Comparison of ENCODE assay signal across 9 mouse cellular contexts in the genomic region with DNA sequence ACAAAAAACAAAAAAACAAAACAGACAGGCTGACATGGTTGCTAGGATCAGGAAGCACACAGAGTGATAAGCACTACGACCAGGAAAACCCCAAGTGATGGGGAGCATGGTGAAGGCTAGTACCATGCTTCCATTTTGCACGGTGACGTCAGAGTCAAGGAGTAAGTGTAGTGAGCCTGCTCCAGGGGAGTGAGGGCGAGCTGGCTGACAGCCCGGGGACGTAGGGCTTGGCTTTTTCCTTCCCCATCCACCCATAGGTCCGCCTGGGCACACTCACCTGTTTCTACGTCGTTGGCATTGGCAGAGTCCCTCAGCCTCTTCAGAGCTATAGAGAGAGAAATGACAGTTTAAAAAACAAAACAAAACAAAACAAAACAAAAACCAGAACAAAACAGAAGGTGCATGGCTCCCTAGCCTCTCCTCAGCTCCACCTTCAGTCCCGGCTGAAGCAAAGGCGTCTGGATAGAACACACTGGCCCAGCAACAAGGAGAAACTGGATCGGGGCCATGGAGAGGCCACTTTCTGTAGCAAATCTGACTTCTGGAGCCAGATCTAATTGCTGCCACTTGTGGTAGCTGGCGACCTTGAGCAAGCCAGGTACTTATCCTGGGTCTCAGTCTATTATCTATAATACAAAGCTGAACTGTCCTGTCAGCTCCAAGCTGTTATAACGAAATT. TPM values are rescaled to one million over a fixed set of nuclear protein-coding genes. Genes with fewer than 3 reads are reported as not detected.
A peak's percentile ranks its signal among the peaks of the same experiment; 100 is the strongest.
DNase-seq lines count a peak whose midpoint lies in the region; ATAC-seq and TF ChIP-seq lines count a peak whose summit lies in the region.
"Had no signal": no experiment of that assay in that cellular context is flagged by ENCODE, and none has a peak within 500 bp of the region (broad histone marks: within the 10 kb centered on the region; RNA-seq: fewer than 3 reads in every experiment).

No protein-coding gene starts in this region.

- intact Hi-C loops in gastrocnemius, adult 2 months (cut with DNase I) = no loop called here

- peaks cover 17% of the 10 kb centered on the region for H3K79me2 ChIP-seq in CH12.LX (replicated peaks; ENCODE audit: control insufficient read depth, extremely low read depth, insufficient read depth, poor library complexity, severe bottlenecking)

- TF ChIP-seq CTCF in CH12.LX (conservative IDR thresholded peaks at IDR 0.05 in 1 of 2, IDR thresholded peaks at IDR 0.05 in 1 of 2; ENCODE audit: low read depth in 2 of 2, low read length in 2 of 2) = no peak
- no peak for TF ChIP-seq CTCF in gastrocnemius, adult 2 months (IDR thresholded peaks at IDR 0.05)

- H3K9me3 ChIP-seq in intestine, embryonic 15.5 days = no peaks in the 10 kb centered on the region
- H3K9me3 ChIP-seq in intestine, embryonic 16.5 days (ENCODE audit: control insufficient read depth, low read length) = no peaks in the 10 kb centered on the region
- H3K9me3 ChIP-seq in CH12.LX (replicated peaks; ENCODE audit: low read length) = peaks cover 4% of the 10 kb centered on the region
- no peaks in the 10 kb centered on the region for H3K9me3 ChIP-seq in embryonic facial prominence, embryonic 11.5 days (replicated peaks; ENCODE audit: control insufficient read depth, low read length)
- H3K9me3 ChIP-seq in liver, embryonic 15.5 days (replicated peaks) = no peaks in the 10 kb centered on the region

- H3K4me1 ChIP-seq in intestine, embryonic 15.5 days (replicated peaks) = peaks cover 18% of the 10 kb centered on the region; the same call in 1 of the 2 replicates
- H3K4me1 ChIP-seq in intestine, embryonic 16.5 days (ENCODE audit: control insufficient read depth, insufficient read depth, low read length) = peaks cover 17% of the 10 kb centered on the region
- H3K4me1 ChIP-seq in CH12.LX (ENCODE audit: control insufficient read depth in 1 of 2, insufficient read depth in 2 of 2) = peaks cover 12 to 38% of the 10 kb centered on the region in 2 experiments
- no peaks in the 10 kb centered on the region for H3K4me1 ChIP-seq in embryonic facial prominence, embryonic 11.5 days (ENCODE audit: control insufficient read depth, insufficient read depth, low read length)
- peaks cover 78% of the 10 kb centered on the region for H3K4me1 ChIP-seq in liver, embryonic 15.5 days (replicated peaks)

- in situ Hi-C loops in CH12.LX (cut with MboI; ENCODE audit: low pct_ligation_motif_present, low pct_unique_long_range_greater_than_20kb, low sequenced_read_pairs) = no loop called here

- no peak overlapping the region for H3K9ac ChIP-seq in intestine, embryonic 15.5 days
- no peak overlapping the region for H3K9ac ChIP-seq in intestine, embryonic 16.5 days (ENCODE audit: low read depth, low read length)
- H3K9ac ChIP-seq in CH12.LX (ENCODE audit: insufficient read depth, low read depth) = peak overlapping the region; percentile 90; the same call in 1 of the 2 replicates
- H3K9ac ChIP-seq in embryonic facial prominence, embryonic 11.5 days (replicated peaks; ENCODE audit: low read length) = peak overlapping the region; percentile 10; the same call in 1 of the 2 replicates
- peak overlapping the region; percentile 87 for H3K9ac ChIP-seq in liver, embryonic 15.5 days

- no peak for TF ChIP-seq RAD21 in CH12.LX (IDR thresholded peaks at IDR 0.05; ENCODE audit: low read depth, low read length)

- no peak overlapping the region for H3K4me3 ChIP-seq in intestine, embryonic 15.5 days (replicated peaks)
- H3K4me3 ChIP-seq in intestine, embryonic 16.5 days (ENCODE audit: low read length) = no peak overlapping the region
- H3K4me3 ChIP-seq in CH12.LX (replicated peaks in 1 of 3; ENCODE audit: low read depth in 2 of 3, low read length in 2 of 3, poor library complexity in 1 of 3) = no peak overlapping the region
- no peak overlapping the region; the same call in 1 of the 2 replicates for H3K4me3 ChIP-seq in embryonic facial prominence, embryonic 11.5 days (ENCODE audit: low read depth, low read length)
- peak overlapping the region; percentile 82 for H3K4me3 ChIP-seq in liver, embryonic 15.5 days (replicated peaks)
- H3K4me3 ChIP-seq in gastrocnemius, adult 2 months = no peak overlapping the region

- TF ChIP-seq EP300 in CH12.LX (IDR thresholded peaks at IDR 0.05; ENCODE audit: low read length) = no peak

- dilution Hi-C loops in CH12.LX (cut with MboI; ENCODE audit: extremely low pct_ligation_motif_present, extremely low pct_unique_long_range_greater_than_20kb, low sequenced_read_pairs) = no loop called here

- H3K27me3 ChIP-seq in intestine, embryonic 15.5 days (replicated peaks) = no peaks in the 10 kb centered on the region
- H3K27me3 ChIP-seq in intestine, embryonic 16.5 days (replicated peaks; ENCODE audit: control insufficient read depth, insufficient read depth, low read length) = no peaks in the 10 kb centered on the region
- H3K27me3 ChIP-seq in CH12.LX (replicated peaks) = no peaks in the 10 kb centered on the region
- no peaks in the 10 kb centered on the region for H3K27me3 ChIP-seq in embryonic facial prominence, embryonic 11.5 days (ENCODE audit: control insufficient read depth, insufficient read depth, low read length)
- H3K27me3 ChIP-seq in liver, embryonic 15.5 days = no peaks in the 10 kb centered on the region

- no peak for TF ChIP-seq POLR2A in CH12.LX (IDR thresholded peaks at IDR 0.05; ENCODE audit: low read depth, low read length)

- H3K27ac ChIP-seq in intestine, embryonic 15.5 days = no peak overlapping the region
- no peak overlapping the region for H3K27ac ChIP-seq in intestine, embryonic 16.5 days (ENCODE audit: low read length)
- H3K27ac ChIP-seq in CH12.LX (ENCODE audit: insufficient read depth, low read depth) = no peak overlapping the region
- no peak overlapping the region for H3K27ac ChIP-seq in embryonic facial prominence, embryonic 11.5 days (replicated peaks; ENCODE audit: low read depth, low read length)
- peak overlapping the region; percentile 64 for H3K27ac ChIP-seq in liver, embryonic 15.5 days (replicated peaks)
- no peak overlapping the region for H3K27ac ChIP-seq in gastrocnemius, adult 2 months

- no peak for DNase-seq in CH12.LX (ENCODE audit: extremely low read depth)
- DNase-seq in embryonic facial prominence, embryonic 11.5 days (ENCODE audit: low spot score) = no peak
- DNase-seq in layer of hippocampus, postnatal 36 days = no peak
- no peak for DNase-seq in gastrocnemius, adult 2 months

- no peak for ATAC-seq in intestine, embryonic 15.5 days
- no peak for ATAC-seq in intestine, embryonic 16.5 days
- ATAC-seq in embryonic facial prominence, embryonic 11.5 days (replicated peaks; ENCODE audit: insufficient number of reproducible peaks, low FRiP score, low TSS enrichment, low read depth) = no peak
- ATAC-seq in liver, embryonic 15.5 days (ENCODE audit: insufficient read depth) = no peak

- H3K36me3 ChIP-seq in intestine, embryonic 15.5 days = peaks cover 17% of the 10 kb centered on the region
- peaks cover 9% of the 10 kb centered on the region; the same call in 1 of the 2 replicates for H3K36me3 ChIP-seq in intestine, embryonic 16.5 days (ENCODE audit: control insufficient read depth, insufficient read depth, low read length)
- H3K36me3 ChIP-seq in CH12.LX (replicated peaks in 1 of 2; ENCODE audit: control insufficient read depth in 1 of 2, insufficient read depth in 1 of 2, low read length in 1 of 2) = peaks cover 47 to 50% of the 10 kb centered on the region in 2 experiments
- H3K36me3 ChIP-seq in embryonic facial prominence, embryonic 11.5 days (replicated peaks; ENCODE audit: control insufficient read depth, insufficient read depth, low read depth, low read length) = no peaks in the 10 kb centered on the region
- peaks cover 52% of the 10 kb centered on the region for H3K36me3 ChIP-seq in liver, embryonic 15.5 days (replicated peaks)

- peak overlapping the region; percentile 28; the same call in 1 of the 2 replicates for H3K4me2 ChIP-seq in intestine, embryonic 15.5 days (replicated peaks)
- H3K4me2 ChIP-seq in intestine, embryonic 16.5 days (ENCODE audit: low read depth, low read length) = no peak overlapping the region
- H3K4me2 ChIP-seq in CH12.LX (ENCODE audit: insufficient read depth, low read depth, poor library complexity, severe bottlenecking) = peak overlapping the region; percentile 41; the same call in 1 of the 2 replicates
- H3K4me2 ChIP-seq in embryonic facial prominence, embryonic 11.5 days (ENCODE audit: low read depth, low read length) = no peak overlapping the region
- H3K4me2 ChIP-seq in liver, embryonic 15.5 days = peak overlapping the region; percentile 74

- 80% methylated on average over 14 of the region's 14 CpGs for WGBS in intestine, embryonic 15.5 days
- 78% methylated on average over 14 of the region's 14 CpGs for WGBS in intestine, embryonic 16.5 days
- WGBS in embryonic facial prominence, embryonic 11.5 days = 75% methylated on average over 14 of the region's 14 CpGs
- WGBS in liver, embryonic 15.5 days (ENCODE audit: insufficient replicate concordance) = 71% methylated on average over 14 of the region's 14 CpGs

RNA-seq across cellular contexts. Expression of a gene that starts 1.7 kb away (rescaled TPM):
- 53.5 and 56.2 TPM in 2 replicates for polyA plus RNA-seq in intestine, embryonic 15.5 days (2015; fragmentation: Nextera tagmentation; extraction: Ambion mirVana)
- 56.4 and 57.5 TPM in 2 replicates for polyA plus RNA-seq in intestine, embryonic 16.5 days (2015; fragmentation: Nextera tagmentation; extraction: Ambion mirVana)
- total RNA-seq in CH12.LX (2012; rRNA removed) = 37.1 and 38.6 TPM in 2 replicates
- total RNA-seq in CH12.LX (2014; rRNA removed) = 23.1 and 26.4 TPM in 2 replicates
- polyA plus RNA-seq in CH12.LX (2012; ENCODE audit: insufficient read length, low read depth) = 21.8 and 22.8 TPM in 2 replicates
- polyA plus RNA-seq in embryonic facial prominence, embryonic 11.5 days (2014; fragmentation: Nextera tagmentation; extraction: Ambion mirVana) = 42.8 and 56.2 TPM in 2 replicates
- polyA plus RNA-seq in liver, embryonic 15.5 days (2015; fragmentation: Nextera tagmentation; extraction: Ambion mirVana) = 47.9 and 55.1 TPM in 2 replicates
- 10 to 100 TPM; 17.6 to 20.7 TPM for total RNA-seq in layer of hippocampus, postnatal 36 days (2021)
- 1 to 10 TPM; 4.5 to 5.1 TPM for total RNA-seq in gastrocnemius, adult 2 months (2021)

RNA-seq across cellular contexts. Expression of a gene that starts 14.0 kb away (rescaled TPM):
- 229 and 241 TPM in 2 replicates for polyA plus RNA-seq in intestine, embryonic 15.5 days (2015; fragmentation: Nextera tagmentation; extraction: Ambion mirVana)
- polyA plus RNA-seq in intestine, embryonic 16.5 days (2015; fragmentation: Nextera tagmentation; extraction: Ambion mirVana) = 221 and 238 TPM in 2 replicates
- 323 and 347 TPM in 2 replicates for total RNA-seq in CH12.LX (2012; rRNA removed)
- total RNA-seq in CH12.LX (2014; rRNA removed) = 379 and 392 TPM in 2 replicates
- 303 and 306 TPM in 2 replicates for polyA plus RNA-seq in CH12.LX (2012; ENCODE audit: insufficient read length, low read depth)
- 286 and 292 TPM in 2 replicates for polyA plus RNA-seq in embryonic facial prominence, embryonic 11.5 days (2014; fragmentation: Nextera tagmentation; extraction: Ambion mirVana)
- 116 and 117 TPM in 2 replicates for polyA plus RNA-seq in liver, embryonic 15.5 days (2015; fragmentation: Nextera tagmentation; extraction: Ambion mirVana)
- 10 to 100 TPM; 69.4 to 74.8 TPM for total RNA-seq in layer of hippocampus, postnatal 36 days (2021)
- total RNA-seq in gastrocnemius, adult 2 months (2021) = 10 to 100 TPM; 53.6 to 54.0 TPM

RNA-seq across cellular contexts. Expression of a gene that starts 19.3 kb away (rescaled TPM):
- polyA plus RNA-seq in intestine, embryonic 15.5 days (2015; fragmentation: Nextera tagmentation; extraction: Ambion mirVana) = 1.6 and 1.8 TPM in 2 replicates
- polyA plus RNA-seq in intestine, embryonic 16.5 days (2015; fragmentation: Nextera tagmentation; extraction: Ambion mirVana) = 1.8 and 2.3 TPM in 2 replicates
- total RNA-seq in CH12.LX (2012; rRNA removed) (1.6 TPM in 2 replicates), CH12.LX (2014; rRNA removed) (0.70 and 0.90 TPM in 2 replicates)
- polyA plus RNA-seq in CH12.LX (2012; ENCODE audit: insufficient read length, low read depth) = 0.75 and 1.2 TPM in 2 replicates
- 0.18 TPM in 1 of 2 replicates, not detected in the other for polyA plus RNA-seq in embryonic facial prominence, embryonic 11.5 days (2014; fragmentation: Nextera tagmentation; extraction: Ambion mirVana)
- 0.17 TPM in 1 of 2 replicates, not detected in the other for polyA plus RNA-seq in liver, embryonic 15.5 days (2015; fragmentation: Nextera tagmentation; extraction: Ambion mirVana)
- not detected for total RNA-seq in layer of hippocampus, postnatal 36 days (2021)
- total RNA-seq in gastrocnemius, adult 2 months (2021) = not detected
- total RNA-seq: ES-E14 had no signal
- polyA plus RNA-seq: heart, postnatal 0 days had no signal

RNA-seq across cellular contexts. Expression of a gene that starts 32.8 kb away (rescaled TPM):
- 441 and 523 TPM in 2 replicates for polyA plus RNA-seq in intestine, embryonic 15.5 days (2015; fragmentation: Nextera tagmentation; extraction: Ambion mirVana)
- polyA plus RNA-seq in intestine, embryonic 16.5 days (2015; fragmentation: Nextera tagmentation; extraction: Ambion mirVana) = 438 and 456 TPM in 2 replicates
- total RNA-seq in CH12.LX (2012; rRNA removed) (70.6 and 100 TPM in 2 replicates), CH12.LX (2014; rRNA removed) (15.9 TPM in 2 replicates)
- polyA plus RNA-seq in CH12.LX (2012; ENCODE audit: insufficient read length, low read depth) = 11.9 and 12.5 TPM in 2 replicates
- polyA plus RNA-seq in embryonic facial prominence, embryonic 11.5 days (2014; fragmentation: Nextera tagmentation; extraction: Ambion mirVana) = 315 and 326 TPM in 2 replicates
- 118 and 121 TPM in 2 replicates for polyA plus RNA-seq in liver, embryonic 15.5 days (2015; fragmentation: Nextera tagmentation; extraction: Ambion mirVana)
- 10 to 100 TPM; 88.9 to 89.5 TPM for total RNA-seq in layer of hippocampus, postnatal 36 days (2021)
- total RNA-seq in gastrocnemius, adult 2 months (2021) = 10 to 100 TPM; 71.8 to 76.8 TPM

RNA-seq across cellular contexts. Expression of a gene that starts 47.7 kb away (rescaled TPM):
- polyA plus RNA-seq in intestine, embryonic 15.5 days (2015; fragmentation: Nextera tagmentation; extraction: Ambion mirVana) = 8.3 TPM in 2 replicates
- polyA plus RNA-seq in intestine, embryonic 16.5 days (2015; fragmentation: Nextera tagmentation; extraction: Ambion mirVana) = 5.2 and 6.3 TPM in 2 replicates
- total RNA-seq in CH12.LX (2012; rRNA removed) (6.3 and 6.7 TPM in 2 replicates), CH12.LX (2014; rRNA removed) (1.5 and 1.7 TPM in 2 replicates)
- 8.9 and 10.4 TPM in 2 replicates for polyA plus RNA-seq in CH12.LX (2012; ENCODE audit: insufficient read length, low read depth)
- 4.9 and 5.1 TPM in 2 replicates for polyA plus RNA-seq in embryonic facial prominence, embryonic 11.5 days (2014; fragmentation: Nextera tagmentation; extraction: Ambion mirVana)
- 0.86 and 1.3 TPM in 2 replicates for polyA plus RNA-seq in liver, embryonic 15.5 days (2015; fragmentation: Nextera tagmentation; extraction: Ambion mirVana)
- 10 to 100 TPM; 33.1 to 34.5 TPM for total RNA-seq in layer of hippocampus, postnatal 36 days (2021)
- 10 to 100 TPM; 11.2 to 14.5 TPM for total RNA-seq in gastrocnemius, adult 2 months (2021)

Comparison
In these comparisons a context has a peak if more than half of its experiments do, and no peak if none do; other contexts are left out.
1. H3K4me2 ChIP-seq: peak in intestine, embryonic 15.5 days (single experiment), CH12.LX (single experiment) and liver, embryonic 15.5 days (single experiment); none in intestine, embryonic 16.5 days (single experiment) and embryonic facial prominence, embryonic 11.5 days (single experiment).
2. H3K9ac ChIP-seq: peak in CH12.LX (single experiment), embryonic facial prominence, embryonic 11.5 days (single experiment) and liver, embryonic 15.5 days (single experiment); none in intestine, embryonic 15.5 days (single experiment) and intestine, embryonic 16.5 days (single experiment).